ENCODE assay signal across 8 mouse cellular contexts in the genomic region with DNA sequence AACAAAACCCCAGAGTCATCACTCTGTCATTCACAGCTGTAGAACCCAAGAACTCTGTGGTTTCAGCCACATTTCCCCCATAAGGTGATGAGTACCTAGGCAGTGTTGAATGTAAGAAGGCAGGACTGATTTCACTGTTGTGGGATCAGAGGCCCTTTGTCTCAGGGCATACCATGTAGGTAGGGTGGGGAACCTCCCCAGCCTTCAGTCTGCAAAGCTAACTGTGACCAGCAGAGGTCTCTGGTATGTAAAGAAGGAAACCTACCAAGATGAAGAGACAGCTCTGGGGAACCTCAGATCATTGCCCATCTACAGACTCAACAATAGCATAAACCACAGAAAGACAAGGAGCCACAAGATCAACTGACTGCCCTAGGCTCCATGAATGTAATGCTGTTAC. TPM values are rescaled to one million over a fixed set of nuclear protein-coding genes. Genes with fewer than 3 reads are reported as not detected.
DNase-seq lines count a peak whose midpoint lies in the region; ATAC-seq lines count a peak whose summit lies in the region.

No protein-coding gene starts in this region.

- no peaks in the 10 kb centered on the region for H3K36me3 ChIP-seq in heart, embryonic 11.5 days (ENCODE audit: control insufficient read depth, insufficient read depth, low read length)
- H3K36me3 ChIP-seq in forebrain, embryonic 12.5 days (replicated peaks), result no peaks in the 10 kb centered on the region

- H3K9ac ChIP-seq in heart, embryonic 11.5 days (ENCODE audit: low read depth, low read length), result no peak overlapping the region
- no peak overlapping the region for H3K9ac ChIP-seq in forebrain, embryonic 12.5 days

- H3K4me3 ChIP-seq in heart, embryonic 11.5 days (ENCODE audit: low read depth, low read length), result no peak overlapping the region
- H3K4me3 ChIP-seq in forebrain, embryonic 12.5 days (replicated peaks), result no peak overlapping the region

- no peak overlapping the region for H3K4me2 ChIP-seq in heart, embryonic 11.5 days
- H3K4me2 ChIP-seq in forebrain, embryonic 12.5 days, result no peak overlapping the region

- H3K27me3 ChIP-seq in heart, embryonic 11.5 days (ENCODE audit: control insufficient read depth, insufficient read depth, low read length), result no peaks in the 10 kb centered on the region
- no peaks in the 10 kb centered on the region for H3K27me3 ChIP-seq in forebrain, embryonic 12.5 days

- no peak overlapping the region for H3K27ac ChIP-seq in heart, embryonic 11.5 days (ENCODE audit: low read depth, low read length)
- no peak overlapping the region for H3K27ac ChIP-seq in forebrain, embryonic 12.5 days

- peak; percentile 11 for DNase-seq in heart, postnatal 4 days
- peak; percentile 18 to 49 for DNase-seq in spleen, adult 18-20 months
- DNase-seq in spleen, adult 12 weeks (ENCODE audit: low spot score), result no peak
- DNase-seq in mesoderm, embryonic 11.5 days (ENCODE audit: low read depth, low spot score), result peak; percentile 54
- peak; percentile 49 for DNase-seq in thymus, postnatal 25 days
- DNase-seq in testis, postnatal 14 days (ENCODE audit: low spot score), result no peak

- ATAC-seq in heart, embryonic 11.5 days (replicated peaks; ENCODE audit: insufficient number of reproducible peaks, low FRiP score, low TSS enrichment), result no peak
- ATAC-seq in forebrain, embryonic 12.5 days (ENCODE audit: low FRiP score), result 0 out of 2 replicates have a peak, but pooled peaks have one; percentile 51

- no peaks in the 10 kb centered on the region for H3K9me3 ChIP-seq in heart, embryonic 11.5 days (replicated peaks; ENCODE audit: control insufficient read depth, low read length)
- H3K9me3 ChIP-seq in forebrain, embryonic 12.5 days, result no peaks in the 10 kb centered on the region

- no peaks in the 10 kb centered on the region for H3K4me1 ChIP-seq in heart, embryonic 11.5 days (ENCODE audit: control insufficient read depth, insufficient read depth, low read length)
- peaks cover 9% of the 10 kb centered on the region for H3K4me1 ChIP-seq in forebrain, embryonic 12.5 days

RNA-seq across cellular contexts. Expression of a gene that starts 36.4 kb away (rescaled TPM):
- not detected for total RNA-seq in heart, postnatal 4 days (2021)
- polyA plus RNA-seq in heart, embryonic 11.5 days (2014; fragmentation: Nextera tagmentation; extraction: Ambion mirVana), result 0.20 TPM in 1 of 2 replicates, not detected in the other
- polyA plus RNA-seq in forebrain, embryonic 12.5 days (2016; fragmentation: Nextera tagmentation; extraction: Ambion mirVana), result 0.27 TPM in 1 of 2 replicates, not detected in the other

Comparison
In these comparisons a context has a peak if more than half of its experiments do, and no peak if none do; other contexts are left out.
1. DNase-seq: peak in heart, postnatal 4 days (single experiment), spleen, adult 18-20 months (2 of 2), mesoderm, embryonic 11.5 days (single experiment) and thymus, postnatal 25 days (single experiment); none in spleen, adult 12 weeks (single experiment) and testis, postnatal 14 days (single experiment).